In genomic region chr13:55178556-55178955, GRCm38 (mm10) we compare ENCODE assay signal across 9 mouse cellular contexts. TPM values are rescaled to one million over a fixed set of nuclear protein-coding genes. Genes with fewer than 3 reads are reported as not detected.
DNase-seq lines count a peak whose midpoint lies in the region; ATAC-seq lines count a peak whose summit lies in the region.
"Had no signal": no experiment of that assay in that cellular context is flagged by ENCODE, and none has a peak within 500 bp of the region (broad histone marks: within the 10 kb centered on the region; RNA-seq: fewer than 3 reads in every experiment).

No protein-coding gene starts in this region.

- H3K4me1 ChIP-seq in forebrain, embryonic 16.5 days (replicated peaks; ENCODE audit: control insufficient read depth, insufficient read depth, low read length): peaks cover 7% of the 10 kb centered on the region; the same call in 1 of the 2 replicates
- H3K4me1 ChIP-seq in limb, embryonic 10.5 days: peaks cover 11% of the 10 kb centered on the region
- no peaks in the 10 kb centered on the region for H3K4me1 ChIP-seq in stomach, embryonic 14.5 days (ENCODE audit: control insufficient read depth, insufficient read depth, low read length)

- H3K4me3 ChIP-seq in forebrain, embryonic 16.5 days (replicated peaks; ENCODE audit: low read length): no peak overlapping the region
- no peak overlapping the region for H3K4me3 ChIP-seq in limb, embryonic 10.5 days
- H3K4me3 ChIP-seq in stomach, embryonic 14.5 days (ENCODE audit: low read depth, low read length): no peak overlapping the region
- H3K4me3 ChIP-seq: stomach, embryonic 15.5 days had no signal

- peak; percentile 39; the same call in 1 of the 2 replicates for ATAC-seq in forebrain, embryonic 16.5 days
- ATAC-seq in stomach, embryonic 14.5 days (ENCODE audit: insufficient number of reproducible peaks, insufficient read depth, low FRiP score, low read depth): peak; percentile 5; the same call in 1 of the 2 replicates

- no peak overlapping the region for H3K4me2 ChIP-seq in forebrain, embryonic 16.5 days (ENCODE audit: low read length)
- no peak overlapping the region for H3K4me2 ChIP-seq in stomach, embryonic 14.5 days (replicated peaks; ENCODE audit: low read depth, low read length)
- H3K4me2 ChIP-seq: stomach, embryonic 15.5 days had no signal

- no peaks in the 10 kb centered on the region for H3K27me3 ChIP-seq in forebrain, embryonic 16.5 days (replicated peaks; ENCODE audit: control insufficient read depth, insufficient read depth, low read length)
- no peaks in the 10 kb centered on the region for H3K27me3 ChIP-seq in limb, embryonic 10.5 days (ENCODE audit: low read depth, poor library complexity, severe bottlenecking)
- H3K27me3 ChIP-seq in stomach, embryonic 14.5 days (ENCODE audit: control insufficient read depth, insufficient read depth, low read length): no peaks in the 10 kb centered on the region
- H3K27me3 ChIP-seq: stomach, embryonic 15.5 days had no signal

- 34% methylated on average over 2 of the region's 2 CpGs for WGBS in forebrain, embryonic 16.5 days
- 33% methylated on average over 2 of the region's 2 CpGs for WGBS in limb, embryonic 10.5 days
- WGBS in stomach, embryonic 14.5 days: 31% methylated on average over 2 of the region's 2 CpGs

- H3K27ac ChIP-seq in forebrain, embryonic 16.5 days (ENCODE audit: low read length): no peak overlapping the region; the same call in 1 of the 2 replicates
- no peak overlapping the region for H3K27ac ChIP-seq in limb, embryonic 10.5 days
- H3K27ac ChIP-seq in stomach, embryonic 14.5 days (ENCODE audit: low read length): no peak overlapping the region

- no peaks in the 10 kb centered on the region for H3K9me3 ChIP-seq in forebrain, embryonic 16.5 days (ENCODE audit: control insufficient read depth, low read length)
- no peaks in the 10 kb centered on the region for H3K9me3 ChIP-seq in limb, embryonic 10.5 days (replicated peaks)
- no peaks in the 10 kb centered on the region for H3K9me3 ChIP-seq in stomach, embryonic 14.5 days (ENCODE audit: control insufficient read depth, low read depth, low read length)
- H3K9me3 ChIP-seq: stomach, embryonic 15.5 days had no signal

- no peak overlapping the region for H3K9ac ChIP-seq in forebrain, embryonic 16.5 days (replicated peaks; ENCODE audit: low read depth, low read length)
- H3K9ac ChIP-seq in stomach, embryonic 14.5 days (replicated peaks; ENCODE audit: low read depth, low read length): no peak overlapping the region
- H3K9ac ChIP-seq: stomach, embryonic 15.5 days had no signal

- no peaks in the 10 kb centered on the region for H3K36me3 ChIP-seq in forebrain, embryonic 16.5 days (ENCODE audit: control insufficient read depth, insufficient read depth)
- H3K36me3 ChIP-seq in limb, embryonic 10.5 days: no peaks in the 10 kb centered on the region
- no peaks in the 10 kb centered on the region for H3K36me3 ChIP-seq in stomach, embryonic 14.5 days (ENCODE audit: control insufficient read depth, insufficient read depth, low read length)
- H3K36me3 ChIP-seq: stomach, embryonic 15.5 days had no signal

- DNase-seq in urinary bladder, postnatal 14 days (ENCODE audit: low spot score): peak; percentile 74
- DNase-seq in urinary bladder, adult 2 months (ENCODE audit: low spot score): no peak
- DNase-seq in cerebellum, adult 18-20 months: peak; percentile 71 to 77
- peak; percentile 85 for DNase-seq in kidney, adult 18-20 months
- peak; percentile 84 for DNase-seq in limb, embryonic 10.5 days (ENCODE audit: low spot score)
- DNase-seq in monocyte, adult 2 months (ENCODE audit: low read depth in 1 of 2, low spot score in 2 of 2): peak; percentile 33 to 50

RNA-seq across cellular contexts. Expression of gene Fgfr4, which starts 26.1 kb away (rescaled TPM):
- 0.15 and 0.66 TPM in 2 replicates for polyA plus RNA-seq in urinary bladder, adult 2 months (2012; rRNA removed)
- 0.67 and 1.4 TPM in 2 replicates for polyA plus RNA-seq in forebrain, embryonic 16.5 days (2015; fragmentation: Nextera tagmentation; extraction: Ambion mirVana)
- 0.73 and 2.1 TPM in 2 replicates for polyA plus RNA-seq in limb, embryonic 10.5 days (2016; fragmentation: Nextera tagmentation; extraction: Ambion mirVana)
- polyA plus RNA-seq in stomach, embryonic 14.5 days (2014; fragmentation: Nextera tagmentation; extraction: Ambion mirVana): 7.3 and 7.8 TPM in 2 replicates

RNA-seq across cellular contexts. Expression of gene Nsd1, which starts 31.0 kb away (rescaled TPM):
- 25.8 and 32.1 TPM in 2 replicates for polyA plus RNA-seq in urinary bladder, adult 2 months (2012; rRNA removed)
- 52.4 and 53.1 TPM in 2 replicates for polyA plus RNA-seq in forebrain, embryonic 16.5 days (2015; fragmentation: Nextera tagmentation; extraction: Ambion mirVana)
- polyA plus RNA-seq in limb, embryonic 10.5 days (2016; fragmentation: Nextera tagmentation; extraction: Ambion mirVana): 63.5 and 69.1 TPM in 2 replicates
- 96.3 and 97.6 TPM in 2 replicates for polyA plus RNA-seq in stomach, embryonic 14.5 days (2014; fragmentation: Nextera tagmentation; extraction: Ambion mirVana)

RNA-seq across cellular contexts. Expression of gene Gm17617, which starts 45.2 kb away (rescaled TPM):
- polyA plus RNA-seq in urinary bladder, adult 2 months (2012; rRNA removed): not detected in 2 replicates
- polyA plus RNA-seq in forebrain, embryonic 16.5 days (2015; fragmentation: Nextera tagmentation; extraction: Ambion mirVana): not detected in 2 replicates
- polyA plus RNA-seq in limb, embryonic 10.5 days (2016; fragmentation: Nextera tagmentation; extraction: Ambion mirVana): not detected in 2 replicates
- polyA plus RNA-seq in stomach, embryonic 14.5 days (2014; fragmentation: Nextera tagmentation; extraction: Ambion mirVana): not detected in 2 replicates
- polyA plus RNA-seq: stomach, embryonic 15.5 days had no signal
